Mouse (Mus musculus): ENCODE data around the gene Slc35e3. TPM values are rescaled to one million over a fixed set of nuclear protein-coding genes. Genes with fewer than 3 reads are reported as not detected.

The Slc35e3 gene
- polyA plus RNA-seq, 1 experiment from 2014 or later: 3.7 TPM

GRCm38 (mm10) chr10:117769541-117770285, 23.5 kb upstream of the Slc35e3 start:
- WGBS (ENCODE audit: insufficient replicate concordance): 92% methylated on average over 9 of the region's 9 CpGs

GRCm38 (mm10) chr10:117768141-117768440, 21.9 kb upstream of the Slc35e3 start:
- H3K4me1 ChIP-seq (ENCODE audit: insufficient read depth): no peaks in the 10 kb centered on the region
- 92% methylated on average over 7 of the region's 7 CpGs for WGBS (ENCODE audit: insufficient replicate concordance)
- no peaks in the 10 kb centered on the region for H3K9me3 ChIP-seq (ENCODE audit: low read length)
- no peak overlapping the region for H3K27ac ChIP-seq (ENCODE audit: low read depth)
- H3K4me2 ChIP-seq (ENCODE audit: low read depth, low read length): no peak overlapping the region
- H3K9ac ChIP-seq (replicated peaks): no peak overlapping the region
- H3K36me3 ChIP-seq (replicated peaks; ENCODE audit: insufficient read depth, low read length): peaks cover 69% of the 10 kb centered on the region
- TF ChIP-seq EP300 (IDR thresholded peaks at IDR 0.05; ENCODE audit: low read depth): no peak
- TF ChIP-seq CTCF (IDR thresholded peaks at IDR 0.05; ENCODE audit: low read depth): no peak
- no peaks in the 10 kb centered on the region for H3K27me3 ChIP-seq (ENCODE audit: insufficient read depth, low read length)
- DNase-seq (no peak), ATAC-seq (no peak)
- H3K4me3 ChIP-seq (ENCODE audit: low read depth, low read length): no peak overlapping the region

More at GRCm38 (mm10) chr10:117769541-117770285, 23.5 kb upstream of the Slc35e3 start:
- ATAC-seq (no peak), DNase-seq (no peak)
- Histone ChIP-seq H3K4me2 (ENCODE audit: low read depth, low read length) (no peak overlapping the region), H3K9ac (replicated peaks) (no peak overlapping the region), H3K27ac (ENCODE audit: low read depth) (no peak overlapping the region), H3K4me1 (ENCODE audit: insufficient read depth) (no peaks in the 10 kb centered on the region), H3K9me3 (ENCODE audit: low read length) (no peaks in the 10 kb centered on the region), H3K27me3 (ENCODE audit: insufficient read depth, low read length) (no peaks in the 10 kb centered on the region), H3K4me3 (ENCODE audit: low read depth, low read length) (no peak overlapping the region), H3K36me3 (replicated peaks; ENCODE audit: insufficient read depth, low read length) (peaks cover 71% of the 10 kb centered on the region)
- no peak for TF ChIP-seq EP300 (IDR thresholded peaks at IDR 0.05; ENCODE audit: low read depth)
- no peak for TF ChIP-seq CTCF (IDR thresholded peaks at IDR 0.05; ENCODE audit: low read depth)

- Histone ChIP-seq H3K36me3 (replicated peaks; ENCODE audit: insufficient read depth, low read length) (peaks cover 66% of the 10 kb centered on the region), H3K27me3 (ENCODE audit: insufficient read depth, low read length) (no peaks in the 10 kb centered on the region), H3K4me1 (ENCODE audit: insufficient read depth) (no peaks in the 10 kb centered on the region), H3K27ac (ENCODE audit: low read depth) (no peak overlapping the region), H3K4me3 (ENCODE audit: low read depth, low read length) (no peak overlapping the region), H3K9ac (replicated peaks) (no peak overlapping the region), H3K4me2 (ENCODE audit: low read depth, low read length) (no peak overlapping the region), H3K9me3 (ENCODE audit: low read length) (no peaks in the 10 kb centered on the region)
- TF ChIP-seq CTCF (IDR thresholded peaks at IDR 0.05; ENCODE audit: low read depth): no peak
- TF ChIP-seq EP300 (IDR thresholded peaks at IDR 0.05; ENCODE audit: low read depth): no peak
- WGBS (ENCODE audit: insufficient replicate concordance): 92% methylated on average over 10 of the region's 10 CpGs
- ATAC-seq: no peak
- DNase-seq: no peak
Measured at GRCm38 (mm10) chr10:117767286-117768140, 21.3 kb upstream of the Slc35e3 start.

- H3K36me3 ChIP-seq (replicated peaks; ENCODE audit: insufficient read depth, low read length): peaks cover 62% of the 10 kb centered on the region
- DNase-seq (no peak), ATAC-seq (no peak)
- no peaks in the 10 kb centered on the region for H3K9me3 ChIP-seq (ENCODE audit: low read length)
- TF ChIP-seq CTCF (IDR thresholded peaks at IDR 0.05; ENCODE audit: low read depth): no peak
- no peak for TF ChIP-seq EP300 (IDR thresholded peaks at IDR 0.05; ENCODE audit: low read depth)
- H3K4me3 ChIP-seq (ENCODE audit: low read depth, low read length): no peak overlapping the region
- H3K9ac ChIP-seq (replicated peaks): no peak overlapping the region
- H3K27me3 ChIP-seq (ENCODE audit: insufficient read depth, low read length): no peaks in the 10 kb centered on the region
- no peaks in the 10 kb centered on the region for H3K4me1 ChIP-seq (ENCODE audit: insufficient read depth)
- no peak overlapping the region for H3K27ac ChIP-seq (ENCODE audit: low read depth)
- H3K4me2 ChIP-seq (ENCODE audit: low read depth, low read length): no peak overlapping the region
- 93% methylated on average over 5 of the region's 5 CpGs for WGBS (ENCODE audit: insufficient replicate concordance)
Measured at GRCm38 (mm10) chr10:117766896-117767160, 20.7 kb upstream of the Slc35e3 start.

- TF ChIP-seq EP300 (IDR thresholded peaks at IDR 0.05; ENCODE audit: low read depth) (no peak), CTCF (IDR thresholded peaks at IDR 0.05; ENCODE audit: low read depth) (no peak)
- Histone ChIP-seq H3K36me3 (replicated peaks; ENCODE audit: insufficient read depth, low read length) (peaks cover 62% of the 10 kb centered on the region), H3K27me3 (ENCODE audit: insufficient read depth, low read length) (no peaks in the 10 kb centered on the region), H3K27ac (ENCODE audit: low read depth) (no peak overlapping the region), H3K4me1 (ENCODE audit: insufficient read depth) (no peaks in the 10 kb centered on the region), H3K9ac (replicated peaks) (no peak overlapping the region), H3K4me2 (ENCODE audit: low read depth, low read length) (no peak overlapping the region), H3K9me3 (ENCODE audit: low read length) (no peaks in the 10 kb centered on the region), H3K4me3 (ENCODE audit: low read depth, low read length) (no peak overlapping the region)
- WGBS (ENCODE audit: insufficient replicate concordance): 84% methylated on average over 16 of the region's 16 CpGs
- DNase-seq: no peak
- no peak for ATAC-seq
Measured at GRCm38 (mm10) chr10:117766111-117766895, 20.1 kb upstream of the Slc35e3 start.

All from liver, postnatal 0 days (tissue).